Mouse (Mus musculus) ES-Bruce4 (cell line): ENCODE measurements at regions not wholly inside any gene's neighbourhood (a gene's known extent, or its start where the extent isn't known, plus 50 kb on each side); places are given as distances from the start of the nearest gene placed in this dataset.

Experiments
- H3K27ac ChIP-seq: 2 replicates; pipeline ENCODE4 v1.5.1; 2012; ENCODE audit warnings: low read length, inconsistent platforms; ENCODE audit not compliant: insufficient read depth
- H3K27me3 ChIP-seq: 2 replicates; pipeline ENCODE4 v1.6.1; 2012; ENCODE audit warnings: mild to moderate bottlenecking, low read length, inconsistent platforms; ENCODE audit not compliant: control insufficient read depth, poor library complexity, insufficient read depth, severe bottlenecking
- H3K36me3 ChIP-seq: 2 replicates; pipeline ENCODE4 v1.6.1; 2012; ENCODE audit warnings: inconsistent platforms, mild to moderate bottlenecking, low read length, moderate library complexity; ENCODE audit not compliant: control insufficient read depth, poor library complexity, insufficient read depth, severe bottlenecking
- H3K4me1 ChIP-seq: one replicate; pipeline ENCODE4 v1.8.1; 2011; ENCODE audit warnings: low read length; ENCODE audit not compliant: control insufficient read depth, insufficient read depth
- H3K4me3 ChIP-seq: 2 replicates; pipeline ENCODE4 v1.5.1; 2011; ENCODE audit warnings: low read depth, mild to moderate bottlenecking, low read length
- H3K9ac ChIP-seq: 2 replicates; pipeline ENCODE4 v1.6.1; 2012; ENCODE audit warnings: low read depth, mild to moderate bottlenecking, inconsistent platforms; ENCODE audit not compliant: poor library complexity, severe bottlenecking
- H3K9me3 ChIP-seq: replicated peaks from 2 replicates; pipeline ENCODE4 v1.6.1; 2012; ENCODE audit warnings: mild to moderate bottlenecking, low read length, inconsistent platforms; ENCODE audit not compliant: control insufficient read depth, poor library complexity, insufficient read depth, severe bottlenecking
- CTCF ChIP-seq: IDR thresholded peaks from one replicate; pipeline ENCODE4 v1.8.1; 2011; ENCODE audit warnings: low read depth, low read length
- EP300 ChIP-seq: IDR thresholded peaks from 2 replicates; pipeline ENCODE4 v1.6.1; 2011; ENCODE audit warnings: low read depth, low read length; ENCODE audit not compliant: insufficient read depth
- POLR2A ChIP-seq: IDR thresholded peaks from one replicate; pipeline ENCODE4 v1.8.1; 2011; ENCODE audit warnings: low read length; ENCODE audit not compliant: insufficient read depth

GRCm38 (mm10) chr17:27329791-27330190, 125.5 kb upstream of the Lemd2 start:
- H3K4me1 ChIP-seq = no peaks in the 10 kb centered on the region
- no peaks in the 10 kb centered on the region for H3K27me3 ChIP-seq
- no peak overlapping the region for H3K4me3 ChIP-seq
- no peaks in the 10 kb centered on the region for H3K9me3 ChIP-seq
- H3K27ac ChIP-seq = no peak overlapping the region
- TF ChIP-seq CTCF (no peak), EP300 (no peak), POLR2A (no peak)
- no peaks in the 10 kb centered on the region for H3K36me3 ChIP-seq
- H3K9ac ChIP-seq = no peak overlapping the region

- H3K36me3 ChIP-seq = no peaks in the 10 kb centered on the region
- no peak overlapping the region for H3K27ac ChIP-seq
- H3K4me1 ChIP-seq = no peaks in the 10 kb centered on the region
- no peaks in the 10 kb centered on the region for H3K9me3 ChIP-seq
- TF ChIP-seq CTCF = no peak
- TF ChIP-seq POLR2A = no peak
- TF ChIP-seq EP300 = no peak
- H3K4me3 ChIP-seq = no peak overlapping the region
- no peak overlapping the region for H3K9ac ChIP-seq
- no peaks in the 10 kb centered on the region for H3K27me3 ChIP-seq
These were observed 124.9 kb upstream of the Lemd2 start for GRCm38 (mm10) chr17:27329183-27329582.

GRCm38 (mm10) chr17:27325002-27325460, 120.8 kb upstream of the Lemd2 start:
- Histone ChIP-seq H3K9ac (no peak overlapping the region), H3K4me1 (no peaks in the 10 kb centered on the region)
- TF ChIP-seq POLR2A (peak; percentile 3), CTCF (no peak)

GRCm38 (mm10) chr17:27323513-27323912, 119.2 kb upstream of the Lemd2 start:
- Histone ChIP-seq H3K27me3 (no peaks in the 10 kb centered on the region), H3K9ac (no peak overlapping the region), H3K27ac (no peak overlapping the region), H3K4me3 (no peak overlapping the region), H3K4me1 (no peaks in the 10 kb centered on the region), H3K36me3 (no peaks in the 10 kb centered on the region), H3K9me3 (no peaks in the 10 kb centered on the region)
- no peak for TF ChIP-seq CTCF
- TF ChIP-seq EP300 = no peak
- no peak for TF ChIP-seq POLR2A

More at GRCm38 (mm10) chr17:27325002-27325460, 120.8 kb upstream of the Lemd2 start:
- peak overlapping the region; percentile 19 for H3K4me3 ChIP-seq
- no peaks in the 10 kb centered on the region for H3K9me3 ChIP-seq
- H3K36me3 ChIP-seq = no peaks in the 10 kb centered on the region
- H3K27me3 ChIP-seq = no peaks in the 10 kb centered on the region
- no peak overlapping the region for H3K27ac ChIP-seq

- Histone ChIP-seq H3K9ac (no peak overlapping the region), H3K36me3 (no peaks in the 10 kb centered on the region), H3K27me3 (no peaks in the 10 kb centered on the region), H3K9me3 (no peaks in the 10 kb centered on the region), H3K4me3 (no peak overlapping the region), H3K27ac (no peak overlapping the region), H3K4me1 (no peaks in the 10 kb centered on the region)
- TF ChIP-seq CTCF (no peak), EP300 (no peak), POLR2A (no peak)
These were observed 118.7 kb upstream of the Lemd2 start for GRCm38 (mm10) chr17:27322891-27323509.

- Histone ChIP-seq H3K36me3 (no peaks in the 10 kb centered on the region), H3K27me3 (no peaks in the 10 kb centered on the region), H3K27ac (no peak overlapping the region), H3K9me3 (no peaks in the 10 kb centered on the region), H3K4me1 (no peaks in the 10 kb centered on the region), H3K4me3 (no peak overlapping the region), H3K9ac (no peak overlapping the region)
- no peak for TF ChIP-seq CTCF
- no peak for TF ChIP-seq POLR2A
- no peak for TF ChIP-seq EP300
These were observed 114.9 kb upstream of the Lemd2 start for GRCm38 (mm10) chr17:27318969-27319695.
